ENCODE assay signal across 34 mouse cellular contexts in genomic region chr1:161182386-161182785, GRCm38 (mm10). TPM values are rescaled to one million over a fixed set of nuclear protein-coding genes. Genes with fewer than 3 reads are reported as not detected.
"Had no signal": no experiment of that assay in that cellular context is flagged by ENCODE, and none has a peak within 500 bp of the region (broad histone marks: within the 10 kb centered on the region; RNA-seq: fewer than 3 reads in every experiment).

No protein-coding gene starts in this region.

- H3K27me3 ChIP-seq: embryonic facial prominence, embryonic 12.5 days; embryonic facial prominence, embryonic 13.5 days; embryonic facial prominence, embryonic 15.5 days; forebrain, embryonic 12.5 days; forebrain, embryonic 13.5 days; forebrain, embryonic 15.5 days had no signal

- H3K4me3 ChIP-seq: embryonic facial prominence, embryonic 10.5 days; embryonic facial prominence, embryonic 12.5 days; embryonic facial prominence, embryonic 13.5 days; embryonic facial prominence, embryonic 15.5 days; erythroblast, embryonic 14.5 days; forebrain, embryonic 10.5 days; forebrain, embryonic 12.5 days; forebrain, embryonic 13.5 days; forebrain, embryonic 15.5 days; gastrocnemius, adult 2 months; heart, adult 2 months; heart, embryonic 10.5 days had no signal

- H3K27ac ChIP-seq: embryonic facial prominence, embryonic 10.5 days; embryonic facial prominence, embryonic 13.5 days; embryonic facial prominence, embryonic 15.5 days; forebrain, embryonic 10.5 days; forebrain, embryonic 12.5 days; forebrain, embryonic 13.5 days; forebrain, embryonic 15.5 days; gastrocnemius, adult 2 months; heart, adult 2 months; heart, embryonic 10.5 days had no signal

- H3K4me1 ChIP-seq: forebrain, embryonic 12.5 days; forebrain, embryonic 13.5 days; forebrain, embryonic 15.5 days; heart, embryonic 10.5 days had no signal

- DNase-seq: cerebellum, postnatal 10 days; cerebellum, postnatal 14 days; cerebellum, postnatal 25 days; cerebellum, postnatal 36 days; embryo, embryonic 11 days; forebrain, postnatal 0 days; gastrocnemius, adult 2 months; gastrocnemius, postnatal 10 days; gastrocnemius, postnatal 14 days; gastrocnemius, postnatal 25 days; gastrocnemius, postnatal 36 days; heart, adult 18-20 months; heart, adult 2 months had no signal

- H3K9ac ChIP-seq: embryonic facial prominence, embryonic 12.5 days; embryonic facial prominence, embryonic 13.5 days; embryonic facial prominence, embryonic 15.5 days; forebrain, embryonic 12.5 days; forebrain, embryonic 13.5 days; forebrain, embryonic 15.5 days; forebrain, postnatal 0 days had no signal

- H3K36me3 ChIP-seq: embryonic facial prominence, embryonic 10.5 days; embryonic facial prominence, embryonic 12.5 days; embryonic facial prominence, embryonic 13.5 days; embryonic facial prominence, embryonic 15.5 days; forebrain, embryonic 10.5 days; forebrain, embryonic 12.5 days; forebrain, embryonic 15.5 days; heart, embryonic 10.5 days had no signal

- H3K4me2 ChIP-seq: embryonic facial prominence, embryonic 12.5 days; embryonic facial prominence, embryonic 13.5 days; embryonic facial prominence, embryonic 15.5 days; forebrain, embryonic 12.5 days; forebrain, embryonic 13.5 days; forebrain, embryonic 15.5 days had no signal

- H3K9me3 ChIP-seq: embryonic facial prominence, embryonic 12.5 days; forebrain, embryonic 15.5 days; heart, embryonic 10.5 days had no signal

RNA-seq across cellular contexts. Expression of gene Tex50, which starts 23.3 kb away (rescaled TPM):
- total RNA-seq: common myeloid progenitor, adult 5-6 weeks; forebrain, postnatal 0 days; gastrocnemius, adult 18-20 months; gastrocnemius, adult 2 months; gastrocnemius, adult 8-10 months; gastrocnemius, postnatal 10 days; gastrocnemius, postnatal 14 days; gastrocnemius, postnatal 25 days; gastrocnemius, postnatal 36 days; gastrocnemius, postnatal 4 days; granulocyte monocyte progenitor cell, adult 5-6 weeks; heart, adult 18-20 months; heart, adult 2 months; heart, adult 8-10 months had no signal
- polyA plus RNA-seq: cortical plate, adult 2 months; embryonic facial prominence, embryonic 11.5 days; embryonic facial prominence, embryonic 14.5 days; erythroblast, embryonic 14.5 days; forebrain, embryonic 14.5 days; frontal cortex, adult 2 months; heart, adult 2 months had no signal

RNA-seq across cellular contexts. Expression of gene Ankrd45, which starts 39.9 kb away (rescaled TPM):
- total RNA-seq: common myeloid progenitor, adult 5-6 weeks; gastrocnemius, adult 18-20 months; gastrocnemius, adult 2 months; gastrocnemius, adult 8-10 months; gastrocnemius, postnatal 14 days; gastrocnemius, postnatal 25 days; gastrocnemius, postnatal 36 days; gastrocnemius, postnatal 4 days; granulocyte monocyte progenitor cell, adult 5-6 weeks had no signal
- polyA plus RNA-seq: erythroblast, embryonic 14.5 days had no signal
